Mouse (Mus musculus): Measurements from ENCODE around the gene Lrch1.

Gene Lrch1

DNA sequence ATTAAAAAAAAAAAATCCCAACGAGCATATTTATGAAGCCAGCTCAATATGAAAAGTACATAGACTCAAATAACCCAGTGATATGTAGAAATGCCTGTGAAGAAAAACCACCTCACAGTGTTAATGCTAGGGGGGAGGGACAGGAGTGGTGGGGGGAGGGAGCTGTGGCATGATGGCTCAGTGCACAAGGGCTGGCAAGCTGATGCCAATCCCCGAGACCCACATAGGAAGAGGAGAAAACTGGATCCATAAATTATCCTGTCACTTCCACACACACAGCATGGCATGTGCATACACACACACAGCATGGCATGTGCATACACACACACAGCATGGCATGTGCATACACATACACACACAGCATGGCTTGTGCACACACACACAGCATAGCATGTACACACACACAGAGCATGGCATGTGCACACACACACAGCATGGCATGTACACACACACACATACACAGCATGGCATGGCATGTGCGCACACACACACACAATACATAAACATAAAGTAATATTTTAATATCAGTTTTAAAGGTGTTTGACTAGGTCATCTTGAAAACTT, 54.5 kb downstream of the Lrch1 start:
- no peak for DNase-seq (ENCODE audit: low spot score in 2 of 2)

DNA sequence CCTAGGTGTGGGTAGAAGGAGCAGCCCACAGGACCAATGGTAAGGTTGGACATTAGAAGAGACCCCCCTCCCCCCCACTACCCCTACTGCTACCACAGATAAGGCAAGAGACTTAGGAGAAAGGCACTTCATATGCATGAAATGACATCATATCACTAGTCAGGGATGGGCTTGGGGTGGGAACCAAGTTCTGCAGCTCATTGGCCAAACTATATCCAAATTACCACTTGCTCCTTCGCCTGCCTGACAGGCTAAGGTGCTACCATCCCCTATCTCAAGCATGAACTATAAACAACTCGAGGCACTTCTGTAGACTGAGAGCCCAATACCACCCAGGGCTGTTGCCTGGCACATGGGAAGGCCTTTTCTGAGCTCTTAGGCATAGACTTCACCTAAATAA, 58.4 kb downstream of the Lrch1 start:
- no peak for DNase-seq (ENCODE audit: low spot score in 2 of 2)

DNA sequence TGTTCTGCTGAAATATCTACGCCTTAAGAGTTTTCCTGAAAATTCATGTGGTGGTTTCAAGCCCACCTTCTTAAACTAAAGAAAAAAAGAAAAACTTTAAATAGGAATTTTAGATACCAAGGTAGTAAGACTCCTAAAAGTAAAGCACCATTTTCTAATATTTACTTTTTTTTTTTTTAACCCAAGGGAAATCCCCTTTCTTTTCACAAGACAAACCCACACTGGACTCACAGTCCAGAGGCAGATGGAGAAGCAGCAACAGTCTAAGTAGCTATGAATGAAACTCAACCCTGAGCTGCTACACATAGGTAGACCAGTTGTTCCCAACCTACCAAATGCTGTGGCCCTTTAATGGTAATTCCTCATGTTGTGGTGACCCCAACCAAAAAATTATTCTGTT, 59.6 kb downstream of the Lrch1 start:
- no peak for DNase-seq (ENCODE audit: low spot score in 2 of 2)

DNA sequence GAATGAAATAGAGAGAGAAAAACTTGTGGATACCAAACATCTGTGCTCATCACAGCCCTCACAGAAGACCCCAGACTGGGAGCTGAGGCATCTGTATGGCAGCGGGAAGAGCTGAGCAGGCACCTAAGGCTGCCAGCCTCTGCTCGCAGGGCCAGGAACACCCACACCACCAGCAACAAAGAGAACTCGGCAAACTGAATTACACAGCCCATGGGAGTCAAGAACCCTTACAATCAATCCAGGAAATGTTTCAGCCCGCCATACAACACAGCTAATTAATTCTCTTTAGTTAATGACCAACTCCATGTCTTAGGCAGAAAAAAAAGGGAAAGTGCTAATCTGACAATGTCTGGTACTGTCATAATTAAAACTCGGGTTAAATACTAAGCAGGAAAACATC, 61.2 kb downstream of the Lrch1 start:
- no peak for DNase-seq (ENCODE audit: low spot score in 2 of 2)

DNA sequence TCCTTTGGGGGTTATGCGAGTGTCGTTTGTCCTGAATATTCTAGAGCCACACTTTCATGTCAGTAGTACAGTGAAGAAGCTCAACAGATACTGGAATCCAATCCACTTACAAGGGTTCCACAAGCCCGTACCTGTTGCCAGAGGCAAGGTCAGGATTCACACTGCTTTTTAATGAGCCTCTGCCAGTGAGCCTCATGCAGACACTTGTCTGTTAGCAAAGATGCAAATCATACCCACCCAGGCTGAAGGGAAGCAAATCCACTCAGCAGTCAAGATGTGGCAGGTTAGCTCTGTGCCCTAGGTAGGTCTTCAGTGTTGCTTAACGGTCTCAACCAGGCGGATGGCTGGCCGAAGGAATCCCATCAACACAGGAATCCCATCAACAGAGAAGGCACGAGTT, 62.8 kb downstream of the Lrch1 start:
- no peak for DNase-seq (ENCODE audit: low spot score in 2 of 2)

DNA sequence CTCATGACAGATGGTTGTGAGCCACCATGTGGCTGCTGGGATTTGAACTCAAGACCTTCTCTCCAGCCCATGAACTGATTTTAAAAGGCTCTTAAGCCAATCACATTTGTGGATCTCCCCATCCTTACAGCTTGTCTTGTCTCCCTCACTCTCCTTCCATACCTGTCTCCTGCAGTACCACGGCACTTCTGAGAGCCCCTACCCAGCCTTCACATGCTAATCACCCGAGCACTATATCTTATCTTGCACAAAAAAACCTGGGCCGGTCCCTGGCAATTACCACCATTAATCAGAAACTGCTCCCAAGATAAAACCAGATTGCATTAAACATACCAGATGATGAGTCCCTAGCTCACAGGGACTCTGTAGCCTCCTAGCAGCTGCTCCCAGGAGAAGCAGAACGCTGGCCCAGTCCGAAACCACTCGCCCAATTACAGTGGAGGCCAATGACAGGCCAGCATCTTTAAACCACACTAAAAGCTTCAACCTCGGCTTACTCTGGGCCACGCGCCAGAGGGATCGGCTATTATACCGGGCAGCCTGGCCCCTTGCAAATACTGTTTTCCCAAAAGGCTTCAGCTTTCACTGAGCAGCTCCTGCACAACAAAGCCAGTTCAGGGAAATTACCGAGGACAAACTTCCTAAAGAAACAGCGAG, 63.5 kb downstream of the Lrch1 start:
- DNase-seq (ENCODE audit: low spot score in 2 of 2) = peak; percentile 52 to 60

DNA sequence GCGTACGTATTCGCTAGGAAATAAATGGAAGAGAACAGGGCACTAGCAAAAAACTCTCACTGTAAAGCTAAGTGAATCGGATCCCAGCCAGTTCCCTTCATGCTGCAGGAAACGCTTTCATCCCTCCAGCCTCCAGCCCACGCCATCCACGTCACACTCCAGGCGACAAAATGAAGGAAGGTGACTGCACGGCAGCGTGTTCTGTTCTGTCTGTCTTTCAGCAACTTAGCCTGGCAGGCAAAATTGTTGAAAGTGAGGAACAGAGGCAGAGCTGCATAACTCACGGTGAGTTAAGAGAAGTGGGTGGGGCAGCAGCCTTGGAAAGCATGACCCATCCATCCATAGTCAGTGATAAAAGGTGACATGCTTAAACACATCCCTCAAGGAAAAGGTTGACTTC, 64.5 kb downstream of the Lrch1 start:
- peak; percentile 61 to 70 for DNase-seq (ENCODE audit: low spot score in 2 of 2)

DNA sequence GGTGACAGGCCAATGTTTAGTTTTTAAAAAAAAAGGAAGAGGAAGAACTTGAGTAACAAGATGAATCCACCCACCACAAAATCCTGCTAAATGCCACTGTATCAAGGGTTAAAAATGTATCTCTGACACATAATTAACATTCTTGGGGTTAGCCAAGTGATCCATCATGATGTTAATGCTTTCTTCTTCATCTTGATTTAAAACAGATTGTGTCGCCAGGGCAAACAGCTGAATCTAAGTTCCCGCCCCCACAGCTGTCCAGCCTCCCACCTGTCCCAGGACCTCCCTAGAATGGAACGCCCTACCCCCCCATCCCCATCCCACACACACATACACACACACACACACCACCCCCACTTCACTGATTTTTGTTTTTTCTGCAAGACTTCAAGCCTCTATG, 64.9 kb downstream of the Lrch1 start:
- DNase-seq (ENCODE audit: low spot score in 2 of 2) = no peak

DNA sequence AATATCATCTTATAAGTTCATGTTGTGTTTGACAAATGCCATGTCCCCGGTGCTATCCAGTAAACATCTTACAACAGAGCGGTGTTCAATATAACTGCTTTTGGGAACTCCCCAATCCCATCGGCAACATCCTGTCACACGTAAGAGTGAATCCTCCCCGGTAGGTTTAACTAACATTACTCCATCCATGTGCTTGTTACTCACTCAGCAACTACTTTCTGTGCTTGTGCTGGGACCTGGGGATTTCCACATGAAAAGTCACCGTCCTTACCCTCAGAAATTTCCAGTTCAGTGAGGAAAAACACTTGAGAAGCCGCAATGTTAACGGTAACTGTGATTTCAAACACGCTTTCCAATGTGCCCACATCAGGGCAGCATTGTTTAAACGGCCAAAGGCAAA, 66.8 kb downstream of the Lrch1 start:
- no peak for DNase-seq (ENCODE audit: low spot score in 2 of 2)

DNA sequence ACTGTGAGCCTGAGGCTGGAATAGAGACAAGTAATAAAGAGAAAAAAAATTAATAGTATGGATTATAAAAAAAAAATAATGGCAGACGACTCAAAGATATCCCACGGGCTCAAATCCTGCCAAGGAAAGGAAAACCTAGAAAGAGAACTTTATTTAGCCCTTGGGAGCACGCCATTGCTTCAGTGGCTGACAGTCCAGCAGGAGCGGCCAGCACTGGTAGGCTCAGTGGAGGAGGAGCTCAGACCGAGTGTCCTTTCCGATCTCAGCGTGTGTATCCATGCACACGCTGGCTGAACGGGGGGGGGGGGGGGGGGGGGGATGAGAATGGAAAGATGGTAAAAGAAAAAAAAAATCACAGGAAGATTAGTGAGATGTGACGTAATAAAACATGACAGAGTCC, 68.2 kb downstream of the Lrch1 start:
- no peak for DNase-seq (ENCODE audit: low spot score in 2 of 2)

DNA sequence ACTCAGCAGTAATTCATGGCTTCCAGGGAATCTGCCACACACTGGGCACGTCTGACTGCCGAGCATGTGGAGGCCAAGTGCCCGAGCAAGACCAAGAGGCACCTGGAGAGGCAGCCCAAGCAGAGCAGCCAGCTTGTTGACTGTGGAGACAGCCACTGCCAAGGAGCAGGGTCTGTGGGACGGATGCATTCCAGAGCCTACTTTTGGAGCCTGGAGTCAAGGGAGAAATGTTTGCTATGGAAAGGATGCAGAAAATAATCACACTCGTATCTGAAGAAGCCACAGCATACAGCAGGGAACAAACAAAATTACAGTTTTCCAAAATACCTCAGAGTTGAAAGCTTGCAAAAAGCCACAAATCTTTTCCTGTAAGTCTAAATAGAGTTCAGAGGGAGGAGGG, 70.4 kb downstream of the Lrch1 start:
- DNase-seq (ENCODE audit: low spot score in 2 of 2) = no peak

DNA sequence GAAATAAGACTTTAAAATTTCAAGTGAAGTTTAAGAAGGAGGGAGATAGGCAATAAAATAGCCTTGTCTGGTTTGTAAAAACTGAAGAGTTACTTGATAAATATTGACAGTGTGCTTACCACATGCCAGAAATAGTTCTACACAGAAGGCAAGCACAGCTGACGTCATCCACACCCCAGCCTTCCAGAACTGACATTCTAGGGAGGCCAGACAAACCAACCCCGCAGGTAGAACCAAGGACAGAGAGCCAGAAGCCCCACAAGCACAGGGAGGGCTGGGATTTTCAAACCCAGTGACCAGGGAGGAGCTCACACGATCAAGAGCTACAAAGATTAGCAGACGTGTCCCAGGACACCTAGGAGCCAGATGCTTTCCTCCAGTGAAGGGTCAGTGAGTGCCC, 76.5 kb downstream of the Lrch1 start:
- DNase-seq (ENCODE audit: low spot score in 2 of 2) = no peak

DNA sequence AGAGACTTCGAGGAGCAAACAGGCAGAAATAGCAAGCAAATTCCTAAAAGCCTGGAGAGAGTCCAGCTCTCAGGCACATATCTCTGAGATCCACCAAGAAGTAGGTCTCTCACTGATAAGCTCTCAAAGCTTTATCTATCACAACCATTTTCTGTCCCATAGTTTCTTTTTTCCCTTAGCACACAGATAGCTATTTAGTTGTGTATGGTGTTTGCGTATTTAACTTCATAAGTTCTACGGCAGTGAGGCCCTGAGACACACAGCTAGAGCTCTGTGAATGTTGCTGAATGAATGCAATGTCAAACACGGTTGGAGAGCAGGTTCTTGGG, 78.8 kb downstream of the Lrch1 start:
- no peak for DNase-seq (ENCODE audit: low spot score in 2 of 2)

DNA sequence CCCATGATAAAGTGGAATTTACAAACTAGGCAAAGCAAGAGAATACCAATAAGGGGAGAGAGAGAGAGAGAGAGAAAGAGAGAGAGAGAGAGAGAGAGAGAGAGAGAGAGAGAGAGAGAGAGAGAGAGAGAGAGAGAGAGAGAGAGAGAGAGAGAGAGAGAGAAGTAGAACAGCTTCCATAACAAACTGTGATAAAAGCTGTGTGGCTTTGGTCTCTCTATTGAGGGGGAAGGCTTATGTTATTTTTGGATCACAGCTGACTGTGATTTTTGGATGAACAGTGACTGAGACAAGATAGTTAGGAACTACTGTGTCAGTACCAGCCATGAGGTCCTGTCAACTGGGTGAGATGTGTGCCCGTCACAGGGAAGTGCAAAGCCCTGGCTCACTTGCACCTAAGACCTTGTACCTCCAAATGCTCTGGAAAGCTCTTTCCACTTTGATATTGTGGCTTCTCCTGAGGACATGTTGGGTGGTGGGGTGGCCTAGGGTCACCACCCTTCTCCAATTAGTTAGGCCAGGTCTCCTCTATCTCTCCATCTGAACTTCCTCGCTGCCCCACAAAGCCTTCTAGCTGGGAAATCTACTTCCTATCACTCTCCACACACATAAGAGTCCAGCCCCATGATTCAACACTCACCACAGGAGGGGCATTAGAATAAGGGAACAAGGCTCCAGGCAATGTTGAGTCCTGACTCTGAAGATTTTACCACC, 79.3 kb downstream of the Lrch1 start:
- no peak for DNase-seq (ENCODE audit: low spot score in 2 of 2)

DNA sequence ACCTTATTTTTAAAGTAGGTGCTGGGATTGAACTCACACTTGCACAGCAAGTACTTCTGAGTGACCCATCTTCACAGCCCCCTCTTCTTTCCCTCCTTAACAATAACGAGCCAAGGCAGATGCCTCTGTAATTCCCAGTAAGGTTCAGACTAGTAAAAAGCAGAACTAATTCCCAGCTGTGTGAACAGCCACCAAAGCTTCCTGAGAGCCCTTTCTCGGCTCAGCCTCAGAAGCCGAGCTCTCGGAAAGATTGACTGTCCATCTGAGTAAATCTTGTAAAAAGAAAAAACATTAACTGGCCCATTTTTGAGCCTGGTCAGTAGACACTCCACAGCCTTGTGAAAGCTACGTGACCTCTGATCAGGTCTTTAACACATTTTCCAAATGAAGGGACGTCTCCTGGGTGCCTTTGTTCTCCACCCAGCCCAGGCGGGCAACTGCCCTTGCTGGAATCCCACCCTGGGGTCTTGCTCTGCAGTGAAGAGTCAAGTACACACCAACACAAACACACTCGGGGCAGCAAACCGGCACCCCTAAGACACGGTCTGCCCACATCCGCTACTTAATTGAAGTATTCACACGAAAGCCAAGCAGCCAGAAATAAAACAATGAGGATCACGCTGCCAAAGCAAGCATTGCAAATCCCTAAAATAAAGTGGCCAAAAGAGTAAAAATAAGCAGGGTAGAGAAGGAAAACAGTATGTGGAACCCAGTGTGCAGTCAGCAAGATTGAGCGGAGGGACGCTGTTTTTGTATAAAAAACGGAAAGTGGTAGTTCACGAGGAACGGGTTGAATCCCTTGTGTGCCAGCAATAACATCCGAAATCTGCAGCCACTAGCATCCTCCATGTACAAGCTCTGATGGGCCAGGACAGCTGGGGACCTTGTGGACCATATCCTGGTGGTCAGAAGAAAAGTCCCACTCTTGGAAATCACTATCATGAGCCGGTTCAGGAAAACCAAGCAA, 80.3 kb downstream of the Lrch1 start:
- no peak for DNase-seq (ENCODE audit: low spot score in 2 of 2)

DNA sequence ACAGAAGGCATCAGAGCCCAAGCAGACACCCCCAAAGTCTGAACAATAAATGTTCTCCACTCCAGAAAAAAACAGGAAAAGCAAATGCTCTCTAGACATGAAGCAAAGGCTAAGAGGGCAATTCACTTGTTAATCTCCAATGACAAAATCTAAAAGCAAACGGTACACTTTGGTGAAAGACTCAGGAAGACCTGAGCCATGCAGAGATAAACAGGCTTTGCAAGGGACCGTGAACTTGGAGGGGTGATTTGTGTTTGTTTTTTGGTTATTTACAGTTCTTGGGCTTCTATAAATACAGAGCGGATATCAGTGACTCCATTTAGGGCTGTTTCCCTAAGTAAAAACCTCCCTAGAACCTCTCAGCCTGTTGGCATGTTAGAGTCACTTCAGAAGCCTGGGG, 81.9 kb downstream of the Lrch1 start:
- no peak for DNase-seq (ENCODE audit: low spot score in 2 of 2)

DNA sequence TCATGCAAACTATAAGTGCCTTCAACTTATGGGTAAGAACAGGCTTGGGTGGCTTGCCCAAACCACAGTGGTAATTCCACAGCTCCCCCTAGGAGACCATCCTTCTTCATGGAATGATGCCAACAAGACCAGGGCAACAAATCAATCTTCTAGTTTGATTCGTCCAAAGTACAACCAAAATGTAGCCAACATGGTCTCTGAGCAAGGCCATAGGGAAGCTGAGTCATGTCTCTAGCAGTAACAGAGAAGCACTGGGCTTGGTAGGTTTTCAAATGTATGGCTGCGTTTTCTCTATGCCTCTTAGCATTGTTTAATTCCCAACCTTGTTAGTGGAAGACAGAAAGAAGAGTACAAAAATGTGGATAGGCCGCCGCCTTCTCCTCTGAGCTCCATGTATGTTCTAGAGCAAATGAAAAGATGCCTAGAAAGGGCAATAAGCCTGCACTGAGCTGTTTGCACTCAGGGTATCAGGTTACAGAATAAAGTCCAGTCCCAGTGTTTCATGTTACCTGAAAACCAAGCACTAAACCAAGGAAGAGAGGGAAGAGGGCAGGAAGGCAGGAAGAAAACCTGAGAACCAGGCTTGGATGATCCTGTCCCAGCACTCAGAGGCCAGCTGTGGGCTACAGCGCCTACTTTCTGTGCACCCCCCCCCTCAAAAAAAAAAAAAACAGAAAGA, 82.7 kb downstream of the Lrch1 start:
- DNase-seq (ENCODE audit: low spot score in 2 of 2) = no peak

DNA sequence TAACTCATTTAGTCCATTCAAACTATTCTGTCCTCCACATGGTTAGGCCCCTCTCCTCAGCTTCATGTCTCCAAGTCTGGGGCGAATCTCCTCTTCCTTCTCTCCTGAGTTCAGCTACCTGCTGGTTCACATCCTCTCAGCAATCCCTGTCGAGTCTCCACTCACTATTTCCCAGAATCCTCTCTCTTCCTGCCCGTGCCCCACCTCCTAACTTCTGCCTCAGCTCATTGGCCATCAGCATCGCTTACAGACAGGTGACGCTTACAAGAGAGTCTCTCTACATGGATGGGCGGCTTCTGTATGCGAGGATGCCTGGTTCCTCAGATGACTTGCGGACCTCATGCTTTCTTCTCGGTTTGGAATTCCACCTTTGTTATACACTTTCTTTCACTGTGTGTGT, 86.2 kb downstream of the Lrch1 start:
- DNase-seq (ENCODE audit: low spot score in 2 of 2) = no peak

DNA sequence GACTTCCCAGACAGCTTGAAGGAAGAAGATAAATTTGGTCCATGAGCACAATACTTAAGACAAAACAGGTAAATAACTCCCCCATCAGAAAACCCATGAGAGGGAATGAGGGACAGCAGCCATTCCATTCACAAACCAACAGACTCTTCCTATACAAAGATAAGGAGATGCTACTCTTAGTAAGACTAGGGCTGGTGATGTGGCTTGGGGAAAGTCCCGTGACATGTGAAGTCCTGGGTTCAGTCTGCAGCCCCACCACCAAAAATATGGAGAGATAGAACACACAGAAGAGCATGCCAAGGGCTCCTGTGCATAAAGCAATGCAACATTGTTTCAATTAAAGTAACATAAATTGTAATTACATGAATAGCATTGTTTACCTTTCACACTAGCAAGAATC, 88.5 kb downstream of the Lrch1 start:
- DNase-seq (ENCODE audit: low spot score in 2 of 2) = no peak

DNA sequence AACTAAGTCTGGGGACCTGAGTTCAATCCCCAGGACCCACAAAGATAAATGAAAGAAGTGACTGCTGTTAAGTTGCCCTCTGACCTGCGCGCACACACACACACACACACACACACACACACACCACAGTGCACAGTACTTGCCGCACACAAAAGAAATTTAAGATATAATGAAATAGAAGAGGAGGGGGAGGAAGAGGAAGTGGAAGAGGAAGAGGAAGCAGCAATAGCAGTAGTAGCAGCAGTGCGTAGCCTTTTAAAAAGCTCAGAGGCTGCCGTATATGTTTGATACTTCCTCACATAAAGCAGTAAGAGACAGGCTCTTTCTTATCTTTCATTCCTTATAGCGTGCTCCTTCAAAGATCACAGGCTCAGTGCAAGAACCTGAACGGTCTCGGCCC, 92.2 kb downstream of the Lrch1 start:
- DNase-seq (ENCODE audit: low spot score in 2 of 2) = no peak

DNA sequence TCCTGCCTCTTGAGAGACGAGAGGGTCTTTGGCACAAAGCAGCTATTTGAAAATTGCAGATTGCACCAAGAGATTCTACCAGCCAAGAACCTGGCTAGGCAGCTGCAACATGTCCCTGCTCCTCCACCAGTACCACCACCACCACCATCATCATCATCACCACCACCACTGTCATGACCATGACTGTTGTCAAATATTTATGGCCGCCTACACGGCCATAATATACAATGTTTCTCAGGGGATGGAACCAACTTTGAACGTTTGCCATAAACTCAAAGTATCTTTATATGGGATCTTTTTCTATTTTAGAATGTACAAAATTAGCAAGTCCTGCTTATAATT, 93.9 kb downstream of the Lrch1 start:
- DNase-seq (ENCODE audit: low spot score in 2 of 2) = no peak

Data from right cerebral cortex, postnatal 36 days (tissue).